12 mouse cellular contexts compared by ENCODE assay signal in genomic region chr7:115844431-115844830, GRCm38 (mm10).
A peak's percentile ranks its signal among the peaks of the same experiment; 100 is the strongest.
DNase-seq lines count a peak whose midpoint lies in the region; ATAC-seq and TF ChIP-seq lines count a peak whose summit lies in the region.
"Had no signal": no experiment of that assay in that cellular context is flagged by ENCODE, and none has a peak within 500 bp of the region (broad histone marks: within the 10 kb centered on the region; RNA-seq: fewer than 3 reads in every experiment).

No protein-coding gene starts in this region.

- H3K4me1 ChIP-seq in heart, embryonic 12.5 days (replicated peaks), result peaks cover 6% of the 10 kb centered on the region; the same call in 1 of the 2 replicates
- no peaks in the 10 kb centered on the region; the same call in 1 of the 2 replicates for H3K4me1 ChIP-seq in heart, postnatal 0 days (ENCODE audit: control insufficient read depth, insufficient read depth)
- peaks cover 27% of the 10 kb centered on the region for H3K4me1 ChIP-seq in liver, embryonic 16.5 days (ENCODE audit: control insufficient read depth, low read depth, low read length)
- H3K4me1 ChIP-seq: midbrain, embryonic 13.5 days had no signal

- H3K27me3 ChIP-seq in heart, embryonic 12.5 days (replicated peaks), result no peaks in the 10 kb centered on the region
- H3K27me3 ChIP-seq in heart, postnatal 0 days (ENCODE audit: control insufficient read depth, insufficient read depth, low read length), result no peaks in the 10 kb centered on the region
- H3K27me3 ChIP-seq in liver, embryonic 16.5 days (ENCODE audit: control insufficient read depth, insufficient read depth, low read depth, low read length), result no peaks in the 10 kb centered on the region
- H3K27me3 ChIP-seq: midbrain, embryonic 13.5 days had no signal

- no peaks in the 10 kb centered on the region for H3K9me3 ChIP-seq in heart, embryonic 12.5 days (replicated peaks)
- H3K9me3 ChIP-seq in heart, postnatal 0 days (replicated peaks; ENCODE audit: control insufficient read depth, low read length), result no peaks in the 10 kb centered on the region
- no peaks in the 10 kb centered on the region for H3K9me3 ChIP-seq in liver, embryonic 16.5 days (replicated peaks; ENCODE audit: control insufficient read depth, low read length)
- H3K9me3 ChIP-seq: midbrain, embryonic 13.5 days had no signal

- H3K27ac ChIP-seq in heart, embryonic 12.5 days (ENCODE audit: poor library complexity, severe bottlenecking), result no peak overlapping the region
- H3K27ac ChIP-seq in heart, postnatal 0 days (ENCODE audit: low read depth), result no peak overlapping the region
- H3K27ac ChIP-seq in liver, embryonic 16.5 days (ENCODE audit: low read length), result peak overlapping the region; percentile 98
- H3K27ac ChIP-seq: hindbrain, embryonic 14.5 days; midbrain, embryonic 13.5 days had no signal

- DNase-seq in heart, adult 18-20 months, result peak; percentile 75 to 80
- DNase-seq in adrenal gland, postnatal 14 days, result peak; percentile 81
- no peak for DNase-seq in heart, postnatal 0 days (ENCODE audit: low spot score)
- no peak for DNase-seq in cerebellum, postnatal 14 days
- no peak for DNase-seq in cerebellum, postnatal 25 days
- no peak for DNase-seq in thymus, postnatal 0 days (ENCODE audit: low spot score)
- DNase-seq: left cerebral cortex, postnatal 4 days; right cerebral cortex, postnatal 25 days had no signal

- WGBS in heart, embryonic 12.5 days, result 87% methylated on average over 6 of the region's 6 CpGs
- WGBS in heart, postnatal 0 days, result 77% methylated on average over 6 of the region's 6 CpGs
- WGBS in liver, embryonic 16.5 days (ENCODE audit: insufficient replicate concordance), result 34% methylated on average over 6 of the region's 6 CpGs

- ATAC-seq in heart, embryonic 12.5 days (ENCODE audit: insufficient number of reproducible peaks, low FRiP score), result no peak
- peak; percentile 51; the same call in 1 of the 2 replicates for ATAC-seq in heart, postnatal 0 days (ENCODE audit: insufficient read depth, low read depth)
- peak; percentile 81 for ATAC-seq in liver, embryonic 16.5 days (ENCODE audit: low read depth)
- ATAC-seq: midbrain, embryonic 13.5 days had no signal

- TF ChIP-seq EP300 in heart, postnatal 0 days (IDR thresholded peaks at IDR 0.05; ENCODE audit: low read depth), result no peak

- no peak overlapping the region for H3K4me3 ChIP-seq in heart, embryonic 12.5 days
- H3K4me3 ChIP-seq in heart, postnatal 0 days (ENCODE audit: low read depth, low read length), result no peak overlapping the region
- H3K4me3 ChIP-seq in liver, embryonic 16.5 days (ENCODE audit: low read depth, low read length), result peak overlapping the region; percentile 73
- H3K4me3 ChIP-seq: midbrain, embryonic 13.5 days had no signal

- H3K36me3 ChIP-seq in heart, embryonic 12.5 days, result no peaks in the 10 kb centered on the region
- no peaks in the 10 kb centered on the region for H3K36me3 ChIP-seq in heart, postnatal 0 days (replicated peaks; ENCODE audit: control insufficient read depth, insufficient read depth, low read length)
- no peaks in the 10 kb centered on the region for H3K36me3 ChIP-seq in liver, embryonic 16.5 days (ENCODE audit: control insufficient read depth, insufficient read depth)
- H3K36me3 ChIP-seq: midbrain, embryonic 13.5 days had no signal

- no peak overlapping the region for H3K4me2 ChIP-seq in heart, embryonic 12.5 days
- H3K4me2 ChIP-seq in heart, postnatal 0 days (ENCODE audit: low read depth, low read length), result no peak overlapping the region
- peak overlapping the region; percentile 59 for H3K4me2 ChIP-seq in liver, embryonic 16.5 days (ENCODE audit: low read depth, low read length)
- H3K4me2 ChIP-seq: hindbrain, embryonic 14.5 days; midbrain, embryonic 13.5 days had no signal

- TF ChIP-seq CTCF in heart, postnatal 0 days (IDR thresholded peaks at IDR 0.05; ENCODE audit: low read depth), result no peak

- H3K9ac ChIP-seq in heart, embryonic 12.5 days, result no peak overlapping the region
- H3K9ac ChIP-seq in heart, postnatal 0 days (replicated peaks; ENCODE audit: low read depth, low read length), result no peak overlapping the region
- peak overlapping the region; percentile 86 for H3K9ac ChIP-seq in liver, embryonic 16.5 days (ENCODE audit: low read depth, low read length)
- H3K9ac ChIP-seq: hindbrain, embryonic 14.5 days; midbrain, embryonic 13.5 days had no signal

Comparison
In these comparisons a context has a peak if more than half of its experiments do, and no peak if none do; other contexts are left out.
1. DNase-seq: peak in heart, adult 18-20 months (2 of 2) and adrenal gland, postnatal 14 days (single experiment); none in heart, postnatal 0 days (single experiment), cerebellum, postnatal 14 days (0 of 2), cerebellum, postnatal 25 days (0 of 2) and thymus, postnatal 0 days (single experiment).